Mouse (Mus musculus): Measurements from ENCODE around the gene Krit1. TPM values are rescaled to one million over a fixed set of nuclear protein-coding genes. Genes with fewer than 3 reads are reported as not detected.
"Not testable (repeated sequence)": the region's sequence is repeated elsewhere in the genome, so short reads cannot be mapped to it uniquely, and the experiment has no call there.

Gene Krit1
- total RNA-seq (2021) = 10 to 100 TPM; 40.1 to 67.3 TPM

DNA sequence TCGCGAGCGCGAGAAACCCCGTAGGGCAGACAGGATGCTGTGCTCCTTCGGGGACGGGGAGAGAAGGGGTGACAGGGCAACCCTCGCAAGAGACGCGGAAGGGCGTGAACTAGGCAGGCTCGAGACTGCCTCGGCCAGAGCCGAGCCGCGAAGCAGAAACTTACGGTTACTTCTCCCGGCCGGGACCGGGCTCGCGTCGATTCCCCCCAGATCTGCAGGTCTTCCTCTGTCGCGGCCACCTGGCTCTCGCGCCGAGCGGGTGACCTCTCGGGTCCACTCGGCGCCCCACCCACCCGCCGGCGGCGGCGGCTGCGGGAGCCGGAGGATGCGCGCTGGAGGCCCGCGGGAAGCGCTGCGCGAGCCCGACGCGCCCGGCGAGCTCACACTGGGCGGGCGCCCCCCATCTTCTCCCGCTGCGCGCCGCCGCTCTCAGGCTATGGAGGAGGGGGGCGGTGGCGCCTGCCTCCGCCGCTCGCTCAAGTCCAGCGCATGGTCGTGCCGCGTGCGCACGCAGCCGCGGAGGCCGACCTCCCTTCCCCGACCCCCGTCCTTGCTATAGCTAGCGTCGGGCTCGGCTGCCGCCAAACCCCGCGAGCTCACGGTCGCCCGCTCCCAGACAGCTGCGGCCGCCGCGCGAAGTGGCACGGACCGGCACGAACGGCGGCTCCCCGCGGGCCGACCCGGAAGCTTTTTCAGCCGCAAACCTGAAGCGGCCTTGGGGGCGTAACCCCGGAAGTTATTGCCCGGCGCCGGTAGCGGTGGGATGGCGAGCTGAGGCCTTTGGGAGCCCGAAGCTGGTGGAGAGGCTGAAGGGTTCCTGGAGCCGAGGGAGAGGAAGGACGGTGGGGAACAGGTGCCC lies at the start of gene Krit1, which contains the start of gene Ankib1:
Gene Krit1, plus strand, starts transcription at position 752 of the 859 bp plus-strand sequence.
Gene Ankib1, minus strand, starts transcription at position 493 of the 859 bp plus-strand sequence.
- intact Hi-C loops (cut with DNase I) = loop anchor here (2.0 to 5.0 kb wide), 2 partner anchors 70 to 156 kb away; no protein-coding TSS in a partner anchor

DNA sequence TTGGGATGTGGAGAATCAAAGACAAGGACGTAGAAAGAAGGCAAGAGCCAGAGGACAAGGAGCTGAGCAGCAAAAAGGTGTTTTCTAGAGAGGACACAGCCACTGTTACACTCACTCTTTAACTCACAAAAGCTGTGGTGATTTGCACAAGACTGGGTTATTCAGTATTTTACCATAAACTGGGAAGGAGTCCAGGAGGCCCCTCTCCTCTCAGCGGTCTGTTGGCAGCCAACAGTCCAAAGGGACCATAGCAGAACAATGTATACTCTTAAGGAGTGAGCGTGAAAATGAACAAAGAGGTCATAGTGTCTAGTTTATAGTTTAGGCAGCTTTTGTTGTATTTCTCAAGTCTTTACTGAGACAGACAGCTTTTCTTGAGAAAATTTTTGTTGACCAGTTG lies 31.5 kb upstream of the Krit1 start:
- intact Hi-C loops (cut with DNase I) = no loop called here
- no peak for DNase-seq (ENCODE audit: low spot score in 2 of 2)

More for the DNA sequence above, at the start of gene Krit1, which contains the start of gene Ankib1:
- DNase-seq (ENCODE audit: low spot score in 2 of 2) = peak; percentile 94

DNA sequence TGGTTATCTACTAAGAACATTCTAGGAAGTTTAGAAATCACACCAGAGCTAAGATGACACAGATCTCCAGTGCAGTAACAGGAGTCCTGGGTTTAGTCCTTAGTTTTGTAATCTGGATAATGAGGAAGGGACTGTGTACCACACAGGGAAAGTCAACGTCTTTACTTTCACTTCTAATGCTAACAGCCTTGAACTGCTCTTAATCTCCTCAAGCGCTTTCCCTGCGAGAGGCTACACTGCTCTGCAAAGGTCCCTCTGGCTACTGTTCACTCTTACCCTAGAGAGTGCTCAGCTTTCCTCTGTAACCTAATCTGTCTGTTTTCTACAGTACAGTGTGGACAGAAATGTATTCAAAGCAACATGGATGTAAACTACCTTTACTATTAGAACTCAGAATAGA lies 31.0 kb upstream of the Krit1 start:
- no peak for DNase-seq (ENCODE audit: low spot score in 2 of 2)
- intact Hi-C loops (cut with DNase I) = no loop called here

DNA sequence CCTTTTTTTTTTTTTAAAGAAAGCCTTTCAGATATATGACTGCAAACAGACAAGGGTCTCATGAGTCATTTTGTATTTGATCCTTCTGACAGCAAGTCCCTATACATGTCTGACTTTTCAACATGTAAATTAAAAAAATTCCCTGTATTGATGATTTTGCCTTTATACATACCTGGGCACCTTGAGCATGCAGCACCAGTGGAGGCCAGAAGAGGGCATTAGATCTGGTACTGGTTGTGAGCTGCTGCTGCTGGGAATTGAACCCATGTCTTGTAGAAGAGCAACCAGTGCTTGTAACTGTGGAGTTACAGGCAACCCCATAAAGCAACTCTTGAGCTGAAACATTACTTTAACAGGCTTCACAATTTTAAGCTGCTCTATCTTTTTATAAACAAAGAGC lies 20.3 kb upstream of the Krit1 start:
- no peak for DNase-seq (ENCODE audit: low spot score in 2 of 2)
- intact Hi-C loops (cut with DNase I) = no loop called here

DNA sequence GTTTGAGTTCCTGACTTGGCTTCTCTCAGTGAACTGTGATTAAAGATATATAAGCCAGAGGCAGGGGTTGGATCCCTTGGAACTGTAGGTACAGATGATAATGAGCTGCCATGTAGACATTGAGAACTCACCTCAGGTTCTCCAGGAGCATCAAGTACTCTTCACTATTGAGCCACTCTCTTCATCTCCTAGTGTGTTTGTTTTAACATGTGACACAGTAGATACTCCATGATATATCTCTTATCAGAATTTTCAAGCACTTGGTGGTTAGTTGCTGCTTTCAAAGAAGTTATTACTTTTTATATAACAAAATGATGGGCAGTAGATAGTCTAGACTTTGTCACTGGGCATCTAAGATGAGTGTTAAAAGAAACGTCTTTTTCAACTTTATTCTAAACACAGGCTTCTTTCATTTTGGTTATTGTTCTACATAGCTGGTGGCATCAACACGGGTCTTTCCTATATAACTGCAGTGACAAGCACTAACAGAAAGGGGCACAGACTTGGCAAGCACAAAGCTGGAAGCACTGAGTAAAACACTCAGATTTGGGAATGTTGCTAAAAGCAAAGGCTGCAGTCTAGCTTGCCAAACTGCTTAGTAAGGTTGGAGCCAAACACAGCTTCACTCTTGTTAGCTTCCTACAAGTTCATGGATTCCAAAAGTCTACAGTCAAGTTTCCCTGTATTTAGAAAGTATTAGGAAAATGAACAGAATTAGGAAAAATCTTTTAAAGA lies 18.9 kb upstream of the Krit1 start:
- intact Hi-C loops (cut with DNase I) = no loop called here
- DNase-seq (ENCODE audit: low spot score in 2 of 2) = no peak

DNA sequence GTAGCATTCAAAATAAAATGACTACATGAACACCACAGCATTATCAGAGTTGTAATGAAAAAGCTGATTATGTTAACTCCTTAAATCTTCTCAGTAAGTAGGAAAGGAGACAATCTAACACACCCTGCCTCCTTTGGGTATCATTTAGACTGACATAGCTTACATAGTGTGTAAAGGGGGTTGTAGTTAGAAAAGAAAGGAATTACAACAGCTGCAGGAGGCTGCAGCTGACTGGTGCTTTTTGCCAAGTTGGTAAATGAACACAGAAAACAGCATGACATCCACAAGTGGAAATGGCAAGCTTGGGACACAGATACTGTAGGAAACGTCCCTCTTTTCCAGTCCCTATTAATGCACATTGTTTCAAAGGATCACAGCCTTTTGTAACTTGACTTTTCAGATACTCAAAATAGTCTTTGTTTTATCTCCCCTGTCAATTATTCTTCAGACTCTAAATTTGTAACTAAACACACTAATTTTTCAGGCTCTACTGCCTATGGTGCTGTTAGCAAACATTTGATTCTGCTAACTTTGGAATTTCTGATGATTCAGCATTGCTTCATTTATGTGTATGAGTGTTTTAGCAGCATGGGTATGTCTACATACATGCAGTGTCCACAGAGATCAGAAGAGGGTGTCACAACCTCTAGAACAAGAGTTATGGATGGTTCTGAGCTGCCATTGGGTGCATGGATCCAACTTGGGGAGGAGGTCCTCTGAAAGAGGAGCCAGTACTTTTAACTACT lies 18.1 kb upstream of the Krit1 start:
- intact Hi-C loops (cut with DNase I) = no loop called here
- no peak for DNase-seq (ENCODE audit: low spot score in 2 of 2)

DNA sequence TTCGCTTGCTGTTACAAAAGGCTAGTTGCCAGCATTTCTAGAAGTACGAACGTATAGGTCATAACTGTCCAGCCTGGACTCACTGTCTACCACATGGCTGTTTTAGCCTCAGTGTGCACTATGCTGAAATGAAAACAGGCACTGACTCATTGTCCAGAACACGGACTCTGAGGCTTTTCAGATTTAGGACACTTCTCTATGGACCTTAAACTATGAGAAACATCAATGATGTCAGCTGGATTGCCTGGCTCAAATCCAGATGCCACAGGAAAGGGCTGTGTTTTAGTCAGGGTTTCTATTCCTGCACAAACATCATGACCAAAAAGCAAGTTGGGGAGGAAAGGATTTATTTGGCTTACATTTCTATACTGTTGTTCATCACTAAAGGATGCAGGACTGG lies 15.4 kb upstream of the Krit1 start:
- intact Hi-C loops (cut with DNase I) = no loop called here
- no peak for DNase-seq (ENCODE audit: low spot score in 2 of 2)

DNA sequence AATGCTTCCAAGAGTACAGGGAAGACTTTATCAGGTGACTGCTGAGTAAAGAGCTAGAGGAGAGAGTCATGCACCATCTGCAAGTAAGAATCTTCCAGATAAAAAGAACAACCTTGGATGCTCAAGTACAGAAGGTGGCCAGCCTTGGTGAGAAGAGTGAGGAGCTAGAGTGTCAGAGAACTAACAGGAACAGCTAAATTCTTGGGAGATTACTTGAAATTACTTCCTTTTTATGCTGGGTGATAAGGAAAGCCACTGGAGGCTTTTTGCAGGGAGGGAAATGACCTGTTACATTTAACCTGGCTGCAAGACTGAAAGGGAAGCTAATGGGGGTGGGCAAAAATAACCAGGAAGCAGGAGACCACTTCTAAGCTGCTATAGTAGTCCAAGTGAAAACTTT lies 11.9 kb upstream of the Krit1 start:
- intact Hi-C loops (cut with DNase I) = no loop called here

DNA sequence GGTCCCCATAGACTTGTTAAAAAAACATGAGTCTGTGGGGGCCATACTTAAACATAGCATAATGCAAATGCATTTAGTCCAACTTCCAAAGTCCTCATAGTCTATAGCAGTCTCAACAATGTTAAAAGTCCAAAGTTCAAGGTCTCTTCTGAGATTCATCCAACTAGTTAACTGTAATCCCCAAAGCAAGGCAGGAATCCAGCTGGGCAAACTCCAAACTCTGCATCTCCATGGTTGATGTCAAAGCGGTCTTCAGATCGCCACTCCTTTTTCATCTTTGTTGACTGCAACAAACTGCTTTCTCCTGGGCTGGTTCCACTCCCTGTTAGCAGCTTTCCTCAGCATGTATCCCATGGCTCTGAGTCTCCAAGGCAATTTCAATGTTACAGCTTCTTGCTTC lies 5.9 kb upstream of the Krit1 start:
- intact Hi-C loops (cut with DNase I); DNase-seq (ENCODE audit: low spot score in 2 of 2): not testable (repeated sequence)

More for the DNA sequence above, 11.9 kb upstream of the Krit1 start:
- no peak for DNase-seq (ENCODE audit: low spot score in 2 of 2)

DNA sequence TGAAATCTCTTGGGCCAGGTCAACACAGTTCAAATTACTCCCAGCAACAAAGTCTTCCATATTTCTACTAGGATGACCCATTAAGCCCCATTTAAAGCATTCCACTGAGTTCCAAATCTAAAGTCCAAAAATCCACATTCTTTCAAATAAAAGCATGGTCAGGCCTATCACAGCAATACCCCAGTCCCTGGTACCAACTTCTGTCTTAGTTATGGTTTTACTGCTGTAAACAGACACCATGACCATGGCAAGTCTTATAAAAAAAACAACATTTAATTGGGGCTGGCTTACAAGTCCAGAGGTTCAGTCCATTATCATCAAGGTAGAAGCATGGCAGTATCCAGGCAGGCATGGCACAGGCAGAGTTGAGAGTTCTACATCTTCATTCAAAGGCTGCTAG lies 4.3 kb upstream of the Krit1 start:
- intact Hi-C loops (cut with DNase I); DNase-seq (ENCODE audit: low spot score in 2 of 2): not testable (repeated sequence)

DNA sequence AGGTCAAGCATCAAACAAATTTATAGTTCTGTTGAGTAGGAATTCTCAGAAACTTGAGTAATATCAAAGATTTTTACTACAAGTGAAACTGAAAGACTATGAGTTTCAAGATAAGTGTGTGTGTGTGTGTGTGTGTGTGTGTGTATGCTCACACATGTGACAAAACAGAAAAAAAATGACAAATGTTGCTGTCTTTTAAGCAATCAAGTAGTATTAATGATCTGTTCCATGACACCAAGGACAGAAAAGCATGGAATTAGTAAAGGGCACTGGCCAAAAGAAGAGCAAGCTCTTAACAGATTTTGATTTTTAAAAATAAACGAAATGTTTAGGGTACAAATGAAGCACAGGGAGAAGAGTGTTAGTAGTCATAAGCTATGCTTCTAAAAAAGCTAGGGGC lies 2.9 kb upstream of the Krit1 start:
- intact Hi-C loops (cut with DNase I) = loop anchor here (5.0 kb wide), 1 partner anchor 68 kb away; no protein-coding TSS in a partner anchor
- DNase-seq (ENCODE audit: low spot score in 2 of 2) = no peak

DNA sequence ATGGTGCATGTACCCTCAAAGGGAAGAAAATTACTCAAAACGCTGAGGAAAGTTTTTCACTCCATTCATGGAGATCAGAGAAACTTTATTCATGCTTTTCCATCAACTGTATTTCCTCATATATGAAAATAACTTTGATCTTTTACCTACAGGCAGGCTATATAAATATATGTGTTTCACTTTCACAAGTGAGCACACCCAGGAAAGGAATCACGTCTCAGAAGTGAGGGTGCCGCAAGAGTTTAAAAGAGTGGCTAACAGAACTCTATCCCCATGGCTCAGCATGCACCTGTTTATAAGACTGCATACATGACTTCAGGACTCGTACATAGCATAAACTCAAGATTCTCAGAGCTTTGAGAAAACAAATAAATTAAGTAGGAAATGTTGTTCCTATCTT lies 2.1 kb upstream of the Krit1 start:
- intact Hi-C loops (cut with DNase I) = loop anchor here (5.0 kb wide), 1 partner anchor 69 kb away; no protein-coding TSS in a partner anchor
- DNase-seq (ENCODE audit: low spot score in 2 of 2) = no peak

DNA sequence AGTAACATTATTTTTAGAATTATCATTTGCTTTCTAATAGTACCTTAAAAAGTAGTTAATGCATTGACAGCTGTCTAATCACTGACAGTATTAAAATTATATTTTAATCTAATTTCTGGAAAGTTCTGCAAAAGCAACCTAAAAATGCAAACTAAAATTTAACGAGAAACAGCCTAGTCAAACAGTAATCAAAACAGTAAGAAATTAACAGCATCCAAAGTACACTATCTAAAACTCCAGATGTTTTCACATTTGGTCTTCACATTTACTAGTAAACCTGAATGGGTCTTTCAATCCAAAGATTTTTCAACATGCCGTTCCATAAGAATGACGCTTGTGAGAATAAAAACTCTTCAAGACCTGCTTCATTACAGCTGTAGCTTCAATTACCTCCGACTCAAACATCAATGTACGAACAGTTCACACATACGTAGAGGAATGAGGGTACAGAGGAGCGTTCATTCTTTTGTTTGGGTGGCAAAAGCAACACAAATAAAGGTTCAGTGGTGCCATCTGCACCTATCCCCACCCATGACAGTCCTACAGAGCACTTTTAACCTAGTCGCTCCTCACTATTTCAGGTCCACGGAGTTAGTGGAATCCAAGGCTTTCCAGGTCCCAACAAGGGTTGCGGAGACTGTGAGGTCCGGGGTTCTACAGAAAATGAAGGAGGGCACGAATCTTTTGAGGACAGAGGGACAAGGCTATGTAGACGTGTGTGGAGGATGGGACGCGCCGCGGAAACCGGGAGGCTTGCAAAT lies 1.1 kb upstream of the Krit1 start:
- intact Hi-C loops (cut with DNase I) = loop anchor here (2.0 to 5.0 kb wide), 2 partner anchors 70 to 155 kb away; no protein-coding TSS in a partner anchor
- DNase-seq (ENCODE audit: low spot score in 2 of 2) = peak in 1 of 2 experiments; percentile 24

DNA sequence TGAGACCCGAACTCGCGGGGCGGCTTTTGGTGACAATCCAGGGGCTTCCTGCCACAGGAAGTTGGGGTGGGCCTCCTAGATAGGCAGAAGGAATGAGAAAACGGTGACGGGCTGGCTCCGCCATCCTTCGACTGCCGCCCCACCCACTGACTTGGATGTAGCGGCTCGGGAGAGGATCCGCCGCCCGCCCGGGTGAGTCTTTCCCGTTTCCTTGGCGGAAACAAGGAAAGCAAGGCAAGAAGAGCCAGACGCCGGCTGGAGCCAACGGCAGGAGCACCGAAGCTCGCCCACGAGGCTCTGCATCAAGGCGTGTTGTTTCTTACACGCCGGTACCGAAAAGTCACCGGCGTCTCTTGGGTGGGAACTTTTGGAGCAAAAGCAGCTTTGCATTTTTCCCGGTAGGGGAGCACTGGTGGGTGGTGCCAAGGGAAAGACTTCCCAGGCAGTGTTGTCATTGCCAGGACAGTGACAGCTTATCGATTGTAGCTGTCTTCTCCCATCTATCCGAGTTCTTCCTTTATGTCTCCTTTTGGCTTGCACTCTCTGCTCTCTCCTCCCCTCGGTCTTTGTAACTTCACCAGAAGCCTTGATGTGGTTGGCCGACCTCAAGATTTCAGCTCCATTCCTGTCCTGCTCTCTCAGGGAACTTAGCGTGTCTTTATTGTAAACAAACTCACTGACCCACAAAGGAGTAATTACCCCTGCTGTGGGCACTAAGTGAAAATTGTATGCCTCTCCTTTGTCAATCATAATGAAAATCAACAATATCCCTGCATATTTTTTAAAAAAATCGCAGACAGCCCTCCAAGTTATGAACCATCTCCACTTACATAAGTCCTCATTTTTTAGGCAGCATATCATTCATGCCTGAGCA lies 545 bp downstream of the Krit1 start:
- no peak for DNase-seq (ENCODE audit: low spot score in 2 of 2)
- intact Hi-C loops (cut with DNase I) = loop anchor here (2.0 to 5.0 kb wide), 2 partner anchors 71 to 157 kb away; no protein-coding TSS in a partner anchor

DNA sequence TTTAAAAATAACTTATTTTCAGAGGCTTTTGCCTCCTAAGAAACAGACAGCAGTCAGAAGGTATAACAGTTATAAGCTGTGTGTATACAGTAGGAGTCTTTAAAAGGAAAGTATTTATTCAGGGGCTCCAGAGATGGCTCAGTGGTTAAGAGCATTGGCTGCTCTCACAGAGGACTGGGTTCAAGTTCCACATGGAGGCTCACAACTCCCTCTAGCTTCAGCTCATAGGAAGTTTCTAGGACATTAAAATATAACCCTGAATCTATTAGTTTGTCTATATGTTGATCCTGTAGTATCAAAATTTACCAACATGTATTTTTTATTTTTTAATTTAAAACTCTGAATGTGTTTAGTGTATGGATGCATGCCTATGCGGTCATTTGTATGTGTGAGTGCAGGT lies 5.5 kb downstream of the Krit1 start:
- no peak for DNase-seq (ENCODE audit: low spot score in 2 of 2)
- intact Hi-C loops (cut with DNase I) = no loop called here

DNA sequence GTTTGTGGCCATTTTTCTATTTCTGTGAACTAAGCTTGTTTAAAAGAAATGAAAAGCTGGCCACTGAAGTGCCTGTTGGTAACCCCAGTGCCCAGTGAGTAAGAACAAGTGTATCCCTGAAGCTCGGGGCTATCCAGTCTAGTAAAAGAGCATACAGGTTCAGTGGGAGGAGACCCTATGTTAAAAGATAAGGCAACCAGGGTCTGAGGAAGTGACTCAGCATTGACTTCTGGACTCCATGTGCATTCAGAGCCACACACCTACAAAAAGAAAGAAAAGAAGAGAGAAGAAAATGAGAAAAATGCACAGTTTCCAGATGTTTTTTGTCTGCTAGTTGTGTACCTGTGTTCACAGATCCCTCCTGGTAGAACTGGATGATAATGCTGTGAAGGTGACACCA lies 31.1 kb downstream of the Krit1 start:
- intact Hi-C loops (cut with DNase I) = no loop called here

DNA sequence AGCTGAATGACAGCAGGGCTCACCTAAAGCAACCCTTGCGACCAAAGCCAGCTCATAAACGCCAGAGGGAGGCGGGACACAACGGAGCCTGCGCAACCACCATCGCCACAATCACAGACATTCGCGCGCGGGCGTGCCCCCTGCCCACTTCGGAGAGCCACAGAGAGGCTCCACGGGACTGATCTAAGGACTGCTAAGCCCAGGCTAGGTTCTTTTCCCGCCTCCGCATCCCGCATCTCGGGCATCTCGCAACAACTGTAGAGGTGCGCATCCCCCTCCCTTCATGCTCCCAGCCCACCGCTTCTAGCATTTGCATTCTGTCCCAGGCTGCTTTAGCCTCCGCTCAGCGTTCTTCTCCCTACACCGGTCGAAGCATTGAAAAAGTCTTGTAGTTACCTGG lies 42.0 kb downstream of the Krit1 start, which contains the start of gene Lrrd1:
Gene Lrrd1, plus strand, starts transcription at position 148 of the 400 bp plus-strand sequence.
- peak; percentile 12 to 13 for DNase-seq (ENCODE audit: low spot score in 2 of 2)
- intact Hi-C loops (cut with DNase I) = no loop called here

More for the DNA sequence above, 31.1 kb downstream of the Krit1 start:
- DNase-seq (ENCODE audit: low spot score in 2 of 2) = no peak

DNA sequence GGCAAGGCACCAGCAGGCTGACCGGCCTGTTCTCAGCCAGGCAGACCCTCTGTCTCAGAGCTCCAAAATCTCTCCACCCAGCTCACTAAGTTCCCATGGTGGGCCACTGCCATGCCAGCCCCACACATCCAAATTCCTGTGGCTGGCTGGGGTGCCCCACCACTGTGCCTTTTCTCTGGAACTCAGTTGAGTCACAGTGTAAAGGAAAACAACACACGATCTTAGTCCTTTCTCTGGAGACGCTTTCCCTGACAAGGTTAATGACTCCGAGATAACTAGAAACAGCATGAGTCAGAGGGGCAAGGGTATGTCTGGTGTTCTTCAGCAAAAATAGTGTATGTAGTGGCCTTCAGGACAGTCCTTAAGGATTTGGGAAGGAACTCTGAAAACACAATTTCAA lies 67.2 kb downstream of the Krit1 start:
- intact Hi-C loops (cut with DNase I) = no loop called here
- no peak for DNase-seq (ENCODE audit: low spot score in 2 of 2)

Data from left cerebral cortex, postnatal 36 days (tissue).